Mouse (Mus musculus) 3T3-L1 (cell line): ENCODE data around the gene Ppp6r2.

Source experiments
- DNase-seq: peaks from one replicate; pipeline ENCODE4 v3.0.0-alpha.2; 2015; ENCODE audit warnings: low read depth, low spot score

The Ppp6r2 gene

DNA sequence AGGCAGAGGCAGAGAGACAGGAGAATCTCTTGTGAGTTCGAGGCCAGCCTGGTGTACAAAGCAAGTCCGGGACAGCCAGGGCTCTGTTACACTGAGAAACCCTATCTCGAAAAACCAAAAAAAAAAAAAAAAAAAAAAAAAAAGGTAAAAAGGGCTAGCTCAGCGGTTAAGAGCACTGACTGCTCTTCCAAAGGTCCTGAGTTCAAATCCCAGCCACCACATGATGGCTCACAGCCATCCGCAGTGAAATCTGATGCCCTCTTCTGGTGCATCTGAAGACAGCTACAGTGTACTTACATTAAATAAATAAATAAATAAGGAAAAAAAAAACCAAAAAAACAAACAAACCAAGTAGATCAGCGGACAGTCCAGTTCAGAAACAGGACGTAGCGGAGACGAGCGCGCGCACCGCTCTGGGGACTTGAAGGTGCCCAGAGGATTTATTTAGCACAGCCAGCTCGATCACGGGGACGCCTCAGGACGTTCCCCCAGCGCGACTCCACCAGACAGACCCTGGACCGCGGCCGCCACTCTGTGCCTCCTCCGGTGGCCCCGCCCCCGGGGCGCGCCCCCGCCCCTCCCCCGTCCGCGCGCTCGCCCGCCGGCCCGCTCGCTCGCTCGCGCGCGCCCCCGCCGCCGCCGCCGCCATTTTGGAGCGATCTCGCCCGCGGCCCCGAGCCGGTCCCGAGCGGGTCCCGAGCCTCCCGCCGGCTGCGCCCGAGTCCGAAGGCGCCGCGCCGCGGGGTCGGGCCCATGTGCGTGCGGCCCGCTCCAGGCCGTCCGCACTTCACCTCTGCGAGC, at the start of gene Ppp6r2:
TSS of gene Ppp6r2 (plus strand) at position 639 of the 801 bp plus-strand sequence.
- DNase-seq = peak; percentile 66

DNA sequence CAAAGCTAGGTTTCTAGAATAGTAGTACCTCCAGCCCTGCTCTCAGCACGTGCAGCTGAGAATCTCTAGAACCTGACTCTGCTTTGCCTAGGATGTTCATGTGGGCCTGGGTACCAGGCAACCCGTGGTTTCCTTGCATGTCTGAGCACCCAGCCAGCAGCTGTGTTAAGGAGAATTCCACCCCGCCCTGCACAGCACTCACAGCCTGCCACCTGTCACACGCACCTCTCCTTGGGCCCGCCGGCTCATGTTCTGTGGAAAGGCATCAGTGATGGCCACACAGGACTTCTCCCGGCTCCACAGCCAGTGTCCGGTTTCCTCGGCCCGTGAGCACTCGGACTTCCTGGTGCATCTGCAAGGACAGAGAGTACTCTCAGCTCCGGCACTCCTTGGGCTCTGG, 45.9 kb upstream of the Ppp6r2 start:
- DNase-seq = no peak

DNA sequence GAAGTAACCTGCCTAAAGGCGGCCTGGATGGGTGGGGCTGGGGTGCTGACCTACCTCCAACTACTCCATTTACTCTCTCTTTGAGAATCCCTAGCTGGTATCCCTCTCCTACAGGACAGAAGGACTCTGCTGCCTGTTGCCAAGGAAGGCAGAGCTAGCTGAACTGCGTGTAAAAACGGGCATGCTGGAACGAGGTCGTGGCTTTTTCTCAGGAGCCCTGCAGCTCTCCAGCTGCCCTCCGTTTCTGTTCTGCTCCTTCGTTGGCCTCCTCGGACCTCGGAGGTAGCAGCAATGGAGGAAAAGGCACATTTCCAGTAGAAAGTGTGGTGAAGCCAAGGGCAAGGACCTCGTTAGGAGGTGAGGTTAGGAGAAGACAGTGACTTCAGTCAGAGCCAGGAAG, 42.4 kb upstream of the Ppp6r2 start:
- no peak for DNase-seq

GRCm38 (mm10) chr15:89169431-89169830, 41.9 kb upstream of the Ppp6r2 start:
- peak; percentile 96 for DNase-seq

DNA sequence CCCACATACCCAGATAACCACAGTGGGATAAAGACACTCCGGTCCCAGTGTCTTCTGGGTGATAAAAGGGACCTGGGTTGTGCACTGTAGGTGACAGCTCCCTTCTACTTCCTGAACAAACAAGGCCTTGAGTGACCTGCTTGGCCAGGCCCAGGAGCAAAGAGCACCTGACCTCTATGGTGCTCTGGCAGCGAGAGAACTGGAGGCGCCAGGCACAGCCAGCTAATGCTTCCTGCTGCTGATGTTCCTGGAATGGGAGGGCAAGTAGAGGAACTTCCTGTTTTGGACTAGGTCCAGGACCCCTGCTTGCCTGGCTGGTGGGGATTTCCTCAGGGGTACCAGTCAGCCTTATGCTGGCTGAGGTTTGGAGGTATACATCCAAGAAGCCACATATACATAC, 41.3 kb upstream of the Ppp6r2 start:
- no peak for DNase-seq

- no peak for DNase-seq
Measured at GRCm38 (mm10) chr15:89171526-89172051, 39.8 kb upstream of the Ppp6r2 start.

- no peak for DNase-seq
Measured at GRCm38 (mm10) chr15:89172276-89172935, 38.9 kb upstream of the Ppp6r2 start.

GRCm38 (mm10) chr15:89173024-89173905, 38.1 kb upstream of the Ppp6r2 start:
- no peak for DNase-seq

DNA sequence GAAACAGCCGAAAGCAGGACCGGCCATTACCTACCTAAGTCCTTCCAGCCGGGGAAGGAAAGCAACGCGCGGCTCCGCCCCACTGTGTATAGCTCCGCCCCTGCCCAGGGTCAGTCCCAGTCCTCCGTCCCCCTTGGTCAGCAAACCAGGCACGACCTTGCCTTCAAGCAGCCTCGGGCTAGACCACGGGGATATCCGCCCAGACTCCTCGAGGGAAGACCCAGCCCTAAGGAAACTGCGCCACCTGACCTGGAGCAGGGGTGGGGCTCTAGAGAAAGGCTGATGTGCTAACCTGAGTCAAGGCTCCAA, 37.5 kb upstream of the Ppp6r2 start:
- no peak for DNase-seq

GRCm38 (mm10) chr15:89174889-89175339, 36.4 kb upstream of the Ppp6r2 start:
- no peak for DNase-seq

- no peak for DNase-seq
Measured at GRCm38 (mm10) chr15:89175411-89176155, 35.8 kb upstream of the Ppp6r2 start.

DNA sequence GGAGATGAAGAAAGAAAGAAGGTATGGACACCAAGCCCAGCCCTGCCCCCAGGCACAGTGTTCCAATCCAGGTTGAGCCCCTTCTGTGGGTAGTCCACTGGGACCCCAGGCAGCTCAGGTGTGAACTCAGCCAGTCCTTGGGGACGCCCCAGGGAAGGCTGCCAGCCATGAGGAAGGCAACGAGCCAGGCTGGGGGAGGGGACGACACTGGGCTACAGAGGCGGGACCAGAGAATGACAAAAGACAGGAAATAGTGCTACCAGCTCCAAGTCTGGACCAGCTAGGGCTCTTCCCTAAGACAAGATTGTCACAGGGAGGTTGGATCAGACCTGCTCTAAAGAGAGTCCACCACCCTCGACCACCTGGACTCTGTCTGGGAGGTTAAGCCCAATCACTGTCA, 34.2 kb upstream of the Ppp6r2 start:
- DNase-seq = peak; percentile 36

DNA sequence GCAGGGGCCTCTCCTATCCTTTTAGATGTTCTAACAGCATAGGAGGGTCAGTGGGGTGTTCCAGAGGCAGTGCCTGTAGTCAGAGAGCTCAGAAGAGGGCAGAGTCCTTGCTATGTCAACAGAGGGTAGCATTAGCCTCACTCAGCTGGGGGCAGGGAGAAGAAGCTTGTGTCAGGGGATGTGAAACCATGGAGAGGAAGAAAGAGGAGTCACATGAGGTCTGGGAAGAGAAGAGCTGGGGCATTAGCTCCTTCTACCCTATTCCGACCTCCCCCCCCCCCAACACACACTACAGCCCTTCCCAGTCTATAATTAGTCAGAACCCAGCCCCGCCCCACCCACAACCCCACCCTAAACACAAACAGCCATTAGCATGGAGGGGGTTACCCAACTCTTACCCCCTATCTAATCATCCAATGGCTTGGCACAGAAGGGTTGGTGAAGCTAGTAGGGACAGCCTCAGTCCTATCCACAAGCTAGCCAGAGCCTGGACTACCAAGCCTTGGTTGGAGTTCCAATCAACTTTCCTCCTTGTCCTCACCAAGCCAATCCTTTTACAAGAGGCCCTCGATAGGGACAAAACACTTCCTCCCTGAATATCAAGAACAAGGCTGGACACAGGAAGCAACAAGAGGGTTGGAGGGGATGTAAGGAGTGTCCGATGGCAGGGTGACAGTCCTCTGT, 33.6 kb upstream of the Ppp6r2 start:
- DNase-seq = no peak

DNA sequence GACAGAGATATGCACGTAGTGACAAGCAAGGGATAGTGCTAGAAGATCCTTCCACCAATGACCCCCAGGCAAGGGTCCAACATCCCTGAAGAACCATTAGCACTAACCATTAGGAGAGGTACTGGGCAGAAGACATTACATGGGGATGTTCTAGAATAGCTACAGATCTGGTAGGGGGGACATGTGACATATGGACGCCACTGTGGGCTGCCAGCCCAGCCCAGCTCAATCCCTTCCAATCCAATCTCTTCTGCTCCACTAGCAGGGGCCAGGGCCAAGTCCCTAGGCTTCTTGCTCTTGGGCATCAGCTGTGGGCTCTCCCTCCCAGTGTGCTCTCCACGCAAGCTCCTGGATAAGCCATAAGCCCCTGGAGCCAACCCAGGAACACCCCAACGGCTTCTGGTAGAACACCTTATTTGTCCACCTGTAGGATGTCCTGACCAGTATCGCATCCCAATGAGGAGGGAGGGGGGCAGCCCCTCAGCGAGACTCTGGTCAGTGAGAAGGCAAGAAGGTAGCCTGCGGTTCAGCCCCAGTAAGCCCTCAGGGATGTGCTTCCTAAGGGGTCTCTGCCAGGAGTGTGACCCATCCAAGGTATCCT, 33.0 kb upstream of the Ppp6r2 start:
- no peak for DNase-seq

DNA sequence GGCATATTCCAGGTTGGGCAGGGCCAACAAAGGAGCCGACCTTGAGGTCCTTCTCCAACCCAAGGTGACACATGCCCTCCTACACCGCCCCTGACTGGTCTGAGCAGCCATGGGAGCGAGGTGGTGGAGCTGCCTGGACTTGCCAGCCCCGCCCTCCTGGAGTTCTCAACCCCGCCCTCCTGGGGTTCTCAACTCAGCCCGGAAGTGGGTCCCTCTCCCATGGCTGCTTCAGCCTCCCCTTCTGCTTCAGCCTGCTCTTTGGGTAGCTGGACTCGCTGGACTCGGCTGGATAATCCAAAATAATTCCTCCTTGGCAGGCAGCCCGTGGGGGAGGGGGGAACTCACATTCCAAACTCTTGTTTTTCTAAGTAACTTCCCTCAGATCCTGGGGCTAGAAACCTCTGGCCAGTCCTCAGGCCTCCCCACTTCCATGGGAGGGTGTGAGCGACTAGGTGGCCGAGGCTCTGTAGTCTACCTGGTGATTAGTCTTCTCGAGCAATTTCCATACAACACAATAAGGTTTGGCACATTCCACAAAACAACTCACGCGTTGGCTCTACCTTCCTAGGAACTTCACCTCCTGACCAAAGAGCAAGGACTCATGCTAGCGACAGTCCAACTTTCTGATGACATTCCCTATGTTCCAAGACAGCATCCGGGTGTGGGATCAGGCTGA, 32.3 kb upstream of the Ppp6r2 start:
- peak; percentile 89 for DNase-seq

DNA sequence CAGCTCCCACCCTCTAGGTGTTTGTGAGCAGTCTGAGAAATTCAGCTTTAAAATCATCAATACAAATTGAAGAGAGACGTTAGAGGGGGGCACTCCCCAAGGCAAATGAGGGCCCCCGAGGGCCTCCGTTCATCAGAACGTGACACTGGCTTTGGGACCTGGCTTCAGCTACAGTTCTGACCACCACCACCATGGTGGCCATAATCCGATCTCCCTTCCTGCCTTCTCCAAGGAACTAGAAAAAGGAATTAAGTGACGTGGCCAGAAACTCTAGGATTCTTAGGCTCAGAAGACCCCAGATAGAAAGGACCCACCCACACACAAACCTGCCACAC, 31.8 kb upstream of the Ppp6r2 start:
- DNase-seq = peak; percentile 44

GRCm38 (mm10) chr15:89180081-89180541, 31.2 kb upstream of the Ppp6r2 start:
- DNase-seq = peak; percentile 52

- peak; percentile 87 for DNase-seq
Measured at GRCm38 (mm10) chr15:89180571-89181229, 30.7 kb upstream of the Ppp6r2 start, which contains the start of gene Plxnb2. Gene Plxnb2 (minus strand): TSS chr15:89180788.
